Mouse (Mus musculus) Patski (cell line): ENCODE data around the gene Tmem56. TPM values are rescaled to one million over a fixed set of nuclear protein-coding genes. Genes with fewer than 3 reads are reported as not detected.

Experiments used
- ATAC-seq: fragments of 100-300 bp; one replicate; pipeline ENCODE4 v1.8.0; 2021
- CTCF ChIA-PET: fragments of 350-600 bp; sonication (Branson Sonifier 250); formaldehyde crosslinking; loops from one replicate; lab custom pipeline; 2022; ENCODE audit warnings: inconsistent platforms; lab: Charles Lee
- POLR2A ChIA-PET: fragments of 350-600 bp; sonication (Branson Sonifier 250); formaldehyde crosslinking; loops from one replicate; lab custom pipeline; 2022; ENCODE audit warnings: antibody characterized with exemption, inconsistent platforms; lab: Charles Lee
- DNase-seq: peaks from one replicate; pipeline ENCODE4 v3.0.0-alpha.2; 2011; ENCODE audit warnings: low read depth, low spot score
- H3K27me3 ChIP-seq: fragments of 371-371 bp; one replicate; pipeline ENCODE4 v1.5.1; 2021
- CTCF ChIP-seq: fragments of 100-300 bp; IDR thresholded peaks from one replicate; pipeline ENCODE4 v1.5.1; 2021
- in situ Hi-C: fragments of 300-500 bp; cut with MboI; formaldehyde crosslinking; loops from 3 replicates; pipeline ENCODE4 v1.11.1; 2018; ENCODE audit warnings: low pct_unique_long_range_greater_than_20kb, mixed read lengths
- polyA plus RNA-seq: library from polyadenylated mRNA; unstranded; gene quantifications from one replicate; pipeline ENCODE4 v1.2.3, GENCODE M21; 2021

Tmem56 gene
- polyA plus RNA-seq, result 0.10 TPM

- TF ChIP-seq CTCF, result no peak
- in situ Hi-C loops, result loop anchor here (5.0 kb wide), 1 partner anchor 111 kb away; the partner anchor contains the start of gene Rwdd3
- CTCF ChIA-PET, result interaction anchor here (1.0 kb wide), 1 partner anchor 11 kb away, joined by 3 read pairs; no protein-coding TSS in a partner anchor
- ATAC-seq (no peak), DNase-seq (no peak)
- POLR2A ChIA-PET, result no interaction called here
- H3K27me3 ChIP-seq, result no peaks in the 10 kb centered on the region
Measured at GRCm38 (mm10) chr3:121282998-121283397, at the start of gene Tmem56. Tmem56 (minus strand) TSS chr3:121283098.

- no peak for TF ChIP-seq CTCF
- no peak for ATAC-seq
- no peaks in the 10 kb centered on the region for H3K27me3 ChIP-seq
- in situ Hi-C loops, result no loop called here
- DNase-seq, result no peak
- CTCF ChIA-PET, result interaction anchor here (1.1 to 2.3 kb wide), 6 partner anchors 9 to 23 kb away, joined by 3 to 8 read pairs (median 6); no protein-coding TSS in a partner anchor
- POLR2A ChIA-PET, result interaction anchor here (0.8 kb wide), 1 partner anchor 10 kb away, joined by 3 read pairs; no protein-coding TSS in a partner anchor
Measured at GRCm38 (mm10) chr3:121330244-121330646, 47.3 kb upstream of the Tmem56 start.

GRCm38 (mm10) chr3:121329647-121330046, 46.7 kb upstream of the Tmem56 start:
- ChIA-PET POLR2A (interaction anchor here (0.8 kb wide), 1 partner anchor 9 kb away, joined by 3 read pairs; no protein-coding TSS in a partner anchor), CTCF (interaction anchor here (0.8 to 2.3 kb wide), 8 partner anchors 8 to 26 kb away, joined by 3 to 8 read pairs (median 4); no protein-coding TSS in a partner anchor)
- ATAC-seq (no peak), DNase-seq (no peak)
- in situ Hi-C loops, result no loop called here
- TF ChIP-seq CTCF, result no peak
- H3K27me3 ChIP-seq, result no peaks in the 10 kb centered on the region

- in situ Hi-C loops, result no loop called here
- no peak for DNase-seq
- ATAC-seq, result no peak
- ChIA-PET POLR2A (no interaction called here), CTCF (no interaction called here)
- TF ChIP-seq CTCF, result no peak
- no peaks in the 10 kb centered on the region for H3K27me3 ChIP-seq
Measured at GRCm38 (mm10) chr3:121327406-121327805, 44.5 kb upstream of the Tmem56 start.

- ATAC-seq, result no peak
- ChIA-PET CTCF (interaction anchor here (1.1 kb wide), 1 partner anchor 177 kb away, joined by 3 read pairs; no protein-coding TSS in a partner anchor), POLR2A (no interaction called here)
- no peaks in the 10 kb centered on the region for H3K27me3 ChIP-seq
- DNase-seq, result no peak
- in situ Hi-C loops, result no loop called here
- TF ChIP-seq CTCF, result no peak
Measured at GRCm38 (mm10) chr3:121323371-121323770, 40.5 kb upstream of the Tmem56 start.

- DNase-seq (no peak), ATAC-seq (peak; percentile 35)
- no peaks in the 10 kb centered on the region for H3K27me3 ChIP-seq
- CTCF ChIA-PET, result interaction anchor here (1.0 to 3.9 kb wide), 8 partner anchors 9 to 179 kb away, joined by 3 to 15 read pairs (median 3); no protein-coding TSS in a partner anchor
- TF ChIP-seq CTCF, result no peak
- POLR2A ChIA-PET, result interaction anchor here (0.6 to 1.1 kb wide), 4 partner anchors 9 to 113 kb away, joined by 3 to 4 read pairs (median 3); no protein-coding TSS in a partner anchor
- in situ Hi-C loops, result no loop called here
Measured at GRCm38 (mm10) chr3:121320896-121321295, 38.0 kb upstream of the Tmem56 start.

GRCm38 (mm10) chr3:121319906-121320305, 37.0 kb upstream of the Tmem56 start:
- in situ Hi-C loops, result loop anchor here (5.0 kb wide), 2 partner anchors 107 to 182 kb away; partner anchors contain the start of gene Cnn3
- ChIA-PET POLR2A (interaction anchor here (0.6 to 1.0 kb wide), 2 partner anchors 10 to 331 kb away, joined by 3 read pairs; no protein-coding TSS in a partner anchor), CTCF (interaction anchor here (0.5 to 3.9 kb wide), 5 partner anchors 11 to 186 kb away, joined by 3 to 15 read pairs (median 3); no protein-coding TSS in a partner anchor)
- no peak for TF ChIP-seq CTCF
- DNase-seq (no peak), ATAC-seq (no peak)
- H3K27me3 ChIP-seq, result no peaks in the 10 kb centered on the region

GRCm38 (mm10) chr3:121315498-121315897, 32.6 kb upstream of the Tmem56 start:
- POLR2A ChIA-PET, result interaction anchor here (0.8 kb wide), 1 partner anchor 112 kb away, joined by 3 read pairs; no protein-coding TSS in a partner anchor
- CTCF ChIA-PET, result interaction anchor here (0.6 to 10.3 kb wide), 4 partner anchors 20 to 235 kb away, joined by 3 to 151 read pairs (median 3); no protein-coding TSS in a partner anchor
- DNase-seq, result no peak
- TF ChIP-seq CTCF, result no peak
- ATAC-seq, result no peak
- in situ Hi-C loops, result loop anchor here (5.0 kb wide), 2 partner anchors 112 to 187 kb away; partner anchors contain the start of gene Cnn3
- no peaks in the 10 kb centered on the region for H3K27me3 ChIP-seq

GRCm38 (mm10) chr3:121314149-121314548, 31.3 kb upstream of the Tmem56 start:
- in situ Hi-C loops, result no loop called here
- no peak for TF ChIP-seq CTCF
- no peaks in the 10 kb centered on the region for H3K27me3 ChIP-seq
- ATAC-seq (no peak), DNase-seq (no peak)
- ChIA-PET CTCF (interaction anchor here (1.1 to 10.3 kb wide), 2 partner anchors 169 to 189 kb away, joined by 3 to 151 read pairs; no protein-coding TSS in a partner anchor), POLR2A (no interaction called here)

- CTCF ChIA-PET, result interaction anchor here (1.2 to 10.3 kb wide), 5 partner anchors 17 to 190 kb away, joined by 3 to 151 read pairs (median 5); no protein-coding TSS in a partner anchor
- POLR2A ChIA-PET, result no interaction called here
- ATAC-seq (no peak), DNase-seq (no peak)
- no peaks in the 10 kb centered on the region for H3K27me3 ChIP-seq
- in situ Hi-C loops, result no loop called here
- TF ChIP-seq CTCF, result no peak
Measured at GRCm38 (mm10) chr3:121312979-121313378, 30.1 kb upstream of the Tmem56 start.

GRCm38 (mm10) chr3:121312426-121312825, 29.5 kb upstream of the Tmem56 start:
- H3K27me3 ChIP-seq, result no peaks in the 10 kb centered on the region

More at GRCm38 (mm10) chr3:121312426-121312825, 29.5 kb upstream of the Tmem56 start:
- ChIA-PET POLR2A (no interaction called here), CTCF (interaction anchor here (1.2 to 10.3 kb wide), 5 partner anchors 18 to 191 kb away, joined by 3 to 151 read pairs (median 5); no protein-coding TSS in a partner anchor)
- ATAC-seq (no peak), DNase-seq (no peak)
- in situ Hi-C loops, result no loop called here
- TF ChIP-seq CTCF, result no peak
